Mouse (Mus musculus) heart, adult 2 months (tissue): ENCODE data around the gene Kat2a.

ENCODE experiments used
- CTCF ChIP-seq: fragments of 200-600 bp; IDR thresholded peaks from 2 replicates; pipeline ENCODE4 v1.8.1; 2022; ENCODE audit warnings: antibody characterized with exemption, mild to moderate bottlenecking, moderate library complexity
- EP300 ChIP-seq: fragments of 200-500 bp; IDR thresholded peaks from 2 replicates; pipeline ENCODE4 v1.6.1; 2011; ENCODE audit warnings: low read depth, low read length, control low read depth; ENCODE audit not compliant: insufficient read depth
- POLR2A ChIP-seq: fragments of 200-500 bp; IDR thresholded peaks from 2 replicates; pipeline ENCODE4 v1.6.1; 2011; ENCODE audit warnings: mild to moderate bottlenecking, low read depth, low read length, control low read depth; ENCODE audit not compliant: insufficient read depth

- no peak for TF ChIP-seq POLR2A
- TF ChIP-seq CTCF, result no peak
- TF ChIP-seq EP300, result no peak
These were observed 26.9 kb downstream of the Kat2a start for GRCm38 (mm10) chr11:100685371-100685770.
